Mouse (Mus musculus) lung, postnatal 4 days (tissue): ENCODE measurements around the gene Psat1.

Source experiments
- DNase-seq, 2 experiments: peaks; one replicate each; pipeline ENCODE4 v3.0.0; 2021

The Psat1 gene

DNA sequence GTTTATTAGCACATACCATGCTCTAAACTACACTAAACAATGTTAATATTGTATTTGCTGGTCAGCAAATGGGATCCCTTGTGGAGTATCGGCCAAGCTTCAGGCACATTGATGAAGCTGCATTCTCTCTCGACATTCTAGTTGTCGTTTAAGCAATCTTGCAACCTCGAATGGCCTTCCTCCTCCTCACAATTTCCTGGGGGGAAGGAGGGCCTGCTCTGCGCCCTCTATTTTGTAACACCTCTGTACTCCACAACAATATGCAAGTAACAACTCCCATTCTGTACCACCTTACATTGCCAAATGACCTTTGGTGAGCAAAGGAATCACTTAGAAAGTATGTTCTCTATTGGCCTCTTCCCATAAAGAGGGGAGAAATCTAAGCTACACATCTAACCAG is 91.8 kb downstream of the Psat1 start:
- DNase-seq, result no peak
